Mouse (Mus musculus) liver, embryonic 16.5 days (tissue): ENCODE results near the gene Gm10964. TPM values are rescaled to one million over a fixed set of nuclear protein-coding genes. Genes with fewer than 3 reads are reported as not detected.
"Not testable (repeated sequence)": the region's sequence is repeated elsewhere in the genome, so short reads cannot be mapped to it uniquely, and the experiment has no call there.

Experiments
- ATAC-seq: fragments of 200-750 bp; cut with Nextera tagmentation; 2 replicates; pipeline ENCODE4 v1.8.0; 2017; ENCODE audit warnings: low read depth, mild to moderate bottlenecking, moderate number of reproducible peaks, moderate library complexity
- H3K27ac ChIP-seq: fragments of 300-500 bp; sonication (generic); 2 replicates; pipeline ENCODE4 v1.5.1; 2014; ENCODE audit warnings: mild to moderate bottlenecking, low read length
- H3K27me3 ChIP-seq: fragments of 300-500 bp; sonication (generic); 2 replicates; pipeline ENCODE4 v1.6.1; 2014; ENCODE audit warnings: low read depth, low read length, mixed read lengths; ENCODE audit not compliant: control insufficient read depth, insufficient read depth
- H3K36me3 ChIP-seq: fragments of 300-500 bp; sonication (generic); 2 replicates; pipeline ENCODE4 v1.6.1; 2014; ENCODE audit warnings: mild to moderate bottlenecking; ENCODE audit not compliant: control insufficient read depth, insufficient read depth
- H3K4me1 ChIP-seq: fragments of 300-500 bp; sonication (generic); 2 replicates; pipeline ENCODE4 v1.6.1; 2014; ENCODE audit warnings: low read depth, low read length, mixed read lengths; ENCODE audit not compliant: control insufficient read depth
- H3K4me2 ChIP-seq: fragments of 300-500 bp; sonication (generic); 2 replicates; pipeline ENCODE4 v1.6.1; 2014; ENCODE audit warnings: low read depth, low read length, mixed read lengths
- H3K4me3 ChIP-seq: fragments of 300-500 bp; sonication (generic); 2 replicates; pipeline ENCODE4 v1.5.1; 2014; ENCODE audit warnings: low read depth, mild to moderate bottlenecking, low read length
- H3K9ac ChIP-seq: fragments of 300-500 bp; sonication (generic); 2 replicates; pipeline ENCODE4 v1.6.1; 2014; ENCODE audit warnings: low read depth, low read length
- H3K9me3 ChIP-seq: fragments of 300-500 bp; sonication (generic); replicated peaks from 2 replicates; pipeline ENCODE4 v1.6.1; 2016; ENCODE audit warnings: low read length; ENCODE audit not compliant: control insufficient read depth
- WGBS: fragments of 180-500 bp; shearing (Covaris S2); extraction: QIAGEN DNeasy Blood & Tissue Kit; methylation state at CpG from one replicate; pipeline ENCODE4 v1.1.7; 2014; ENCODE audit not compliant: insufficient replicate concordance; 5-methylcytosine and 5-hydroxymethylcytosine counted together
- polyA plus RNA-seq: library from polyadenylated mRNA; unstranded; fragments of >200 nt; fragmentation: Nextera tagmentation; extraction: Ambion mirVana; gene quantifications from 2 replicates; pipeline ENCODE4 v1.2.1, GENCODE M21; 2015

The Gm10964 gene
- polyA plus RNA-seq, 1 experiment from 2014 or later = not detected

DNA sequence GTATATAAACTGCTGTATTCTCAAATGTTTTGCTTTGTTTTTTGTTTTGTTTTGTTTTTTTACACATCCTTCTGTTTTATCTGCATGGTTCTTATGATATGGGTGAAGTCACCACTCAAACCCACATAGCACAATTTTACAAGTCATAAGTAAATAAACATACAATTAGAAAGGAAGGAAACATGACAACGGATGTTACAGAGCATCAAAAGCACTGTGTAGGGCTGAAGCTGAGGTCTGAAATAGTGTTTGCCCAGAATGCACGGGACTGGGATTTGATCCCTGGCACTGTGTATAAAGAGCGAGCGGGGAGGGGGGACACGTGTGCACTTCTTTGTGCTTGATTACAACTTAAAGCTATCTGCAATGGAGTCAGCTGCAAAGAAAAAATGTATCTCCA lies 41.6 kb downstream of the Gm10964 start:
- 76% methylated on average over 5 of the region's 5 CpGs for WGBS
- no peak overlapping the region for H3K4me2 ChIP-seq
- H3K36me3 ChIP-seq = peaks cover 21% of the 10 kb centered on the region
- ATAC-seq = no peak
- no peak overlapping the region for H3K9ac ChIP-seq
- H3K27me3 ChIP-seq = no peaks in the 10 kb centered on the region
- H3K4me1 ChIP-seq = peaks cover 37% of the 10 kb centered on the region
- no peak overlapping the region for H3K27ac ChIP-seq
- no peaks in the 10 kb centered on the region for H3K9me3 ChIP-seq
- H3K4me3 ChIP-seq = no peak overlapping the region

GRCm38 (mm10) chr3:103782844-103783609 lies 43.9 kb downstream of the Gm10964 start:
- 41% methylated on average over 4 of the region's 4 CpGs for WGBS
- Histone ChIP-seq H3K36me3 (peaks cover 5% of the 10 kb centered on the region), H3K9me3 (no peaks in the 10 kb centered on the region), H3K4me3 (no peak overlapping the region), H3K9ac (no peak overlapping the region), H3K27me3 (no peaks in the 10 kb centered on the region), H3K4me1 (peaks cover 53% of the 10 kb centered on the region), H3K4me2 (no peak overlapping the region), H3K27ac (peak overlapping the region; percentile 38; the same call in 1 of the 2 replicates)
- no peak for ATAC-seq

GRCm38 (mm10) chr3:103787225-103787624 lies 48.1 kb downstream of the Gm10964 start:
- Histone ChIP-seq H3K9me3 (no peaks in the 10 kb centered on the region), H3K36me3 (peaks cover 2% of the 10 kb centered on the region; the same call in 1 of the 2 replicates), H3K9ac (no peak overlapping the region), H3K4me3 (peak overlapping the region; percentile 25; the same call in 1 of the 2 replicates), H3K4me2 (peak overlapping the region; percentile 43), H3K27ac (peak overlapping the region; percentile 64), H3K27me3 (no peaks in the 10 kb centered on the region), H3K4me1 (peaks cover 62% of the 10 kb centered on the region)
- 42% methylated on average over 7 of the region's 7 CpGs for WGBS
- ATAC-seq = no peak

DNA sequence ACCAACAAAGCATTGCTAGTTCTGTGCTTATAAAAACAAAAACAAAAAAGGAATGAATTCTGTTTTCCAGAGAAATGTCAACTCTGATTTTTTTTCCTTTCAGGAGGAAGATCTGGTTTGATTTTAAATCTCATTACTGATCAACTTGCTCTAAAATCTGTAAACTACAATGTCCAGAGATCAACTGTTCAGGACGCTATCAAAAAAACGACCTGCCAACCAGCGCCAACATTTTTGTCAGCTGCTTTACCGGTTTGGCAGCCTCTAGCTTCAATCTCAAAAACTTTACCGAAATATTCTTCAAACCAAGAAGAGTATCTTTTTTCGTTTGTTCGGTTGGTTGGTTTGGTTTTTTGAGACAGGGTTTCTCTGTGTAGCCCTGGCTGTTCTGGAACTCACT lies 49.9 kb downstream of the Gm10964 start:
- Histone ChIP-seq H3K27me3 (no peaks in the 10 kb centered on the region), H3K4me1 (peaks cover 67% of the 10 kb centered on the region), H3K36me3 (peaks cover 2% of the 10 kb centered on the region; the same call in 1 of the 2 replicates), H3K4me2 (peak overlapping the region; percentile 81), H3K9me3 (no peaks in the 10 kb centered on the region), H3K27ac (peak overlapping the region; percentile 96), H3K9ac (peak overlapping the region; percentile 100), H3K4me3 (peak overlapping the region; percentile 98)
- no peak for ATAC-seq
- 69% methylated on average over 7 of the region's 7 CpGs for WGBS

- peak overlapping the region; percentile 100 for H3K9ac ChIP-seq
- peak overlapping the region; percentile 81 for H3K4me2 ChIP-seq
- peaks cover 2% of the 10 kb centered on the region; the same call in 1 of the 2 replicates for H3K36me3 ChIP-seq
- H3K27me3 ChIP-seq = no peaks in the 10 kb centered on the region
- H3K4me1 ChIP-seq = peaks cover 64% of the 10 kb centered on the region
- peak overlapping the region; percentile 96 for H3K27ac ChIP-seq
- peak overlapping the region; percentile 98 for H3K4me3 ChIP-seq
- peak; percentile 2; the same call in 1 of the 2 replicates for ATAC-seq
- H3K9me3 ChIP-seq = no peaks in the 10 kb centered on the region
- under 1% methylated on average over 14 of the region's 14 CpGs for WGBS
Measured at GRCm38 (mm10) chr3:103789891-103790345, 50.8 kb downstream of the Gm10964 start.

DNA sequence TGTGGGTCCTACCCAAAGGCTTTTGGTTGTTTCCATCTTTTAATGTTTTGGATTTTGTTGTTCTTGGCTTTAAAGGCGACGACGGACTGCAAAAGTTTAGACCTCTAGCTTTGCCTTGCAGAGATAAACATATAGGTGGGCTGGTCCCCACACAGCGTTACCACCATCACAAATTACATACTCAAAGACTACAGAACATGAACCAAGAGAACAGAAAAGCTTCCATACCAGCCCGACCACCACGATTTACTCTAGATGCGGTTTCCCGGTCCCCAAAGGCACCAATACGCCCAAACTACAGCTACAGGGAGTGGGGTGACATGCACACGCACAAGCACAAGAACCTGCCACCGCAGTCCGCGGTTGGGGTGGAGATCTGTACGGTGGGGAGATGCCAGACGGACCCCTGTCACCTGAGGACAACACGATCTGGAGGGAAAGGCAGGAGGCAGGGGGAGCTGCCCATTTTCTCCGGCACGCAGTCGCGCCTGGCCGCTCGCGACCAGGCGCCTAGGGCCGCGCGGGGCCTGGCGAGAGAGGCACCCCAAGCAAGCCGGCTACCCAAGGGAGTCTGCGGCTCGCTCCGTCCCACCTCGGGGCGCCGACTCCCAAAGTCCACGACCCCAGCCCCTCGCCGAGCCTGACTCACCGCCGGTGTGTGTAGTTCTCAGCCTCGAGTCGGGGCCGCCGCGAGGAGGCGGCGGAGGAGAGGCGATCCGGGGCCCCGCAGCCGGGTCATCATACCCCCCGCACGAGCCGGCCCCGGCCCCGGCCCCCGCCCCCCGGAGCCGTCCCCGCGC lies 51.4 kb downstream of the Gm10964 start:
- Histone ChIP-seq H3K9ac (peak overlapping the region; percentile 100), H3K9me3 (no peaks in the 10 kb centered on the region), H3K36me3 (peaks cover 2% of the 10 kb centered on the region; the same call in 1 of the 2 replicates), H3K27ac (peak overlapping the region; percentile 96), H3K4me3 (peak overlapping the region; percentile 98), H3K27me3 (no peaks in the 10 kb centered on the region), H3K4me2 (peak overlapping the region; percentile 81), H3K4me1 (peaks cover 59% of the 10 kb centered on the region)
- peak; percentile 49 for ATAC-seq
- under 1% methylated on average over 29 of the region's 61 CpGs for WGBS

GRCm38 (mm10) chr3:103791230-103792110 lies 52.3 kb downstream of the Gm10964 start, which contains the start of gene Hipk1:
Hipk1 (minus strand) TSS chr3:103791563.
- H3K4me3 ChIP-seq = peak within 1 kb of the TSS; percentile 98
- no peaks in the 10 kb centered on the region for H3K9me3 ChIP-seq
- no peaks in the 10 kb centered on the region for H3K27me3 ChIP-seq
- H3K4me2 ChIP-seq = peak within 1 kb of the TSS; percentile 81
- ATAC-seq = peak; percentile 92
- 7% methylated on average over 48 of the region's 49 CpGs for WGBS
- peak within 1 kb of the TSS; percentile 96 for H3K27ac ChIP-seq
- H3K4me1 ChIP-seq = peaks cover 59% of the 10 kb centered on the region
- peaks cover 2% of the 10 kb centered on the region; the same call in 1 of the 2 replicates for H3K36me3 ChIP-seq
- H3K9ac ChIP-seq = peak within 1 kb of the TSS; percentile 100

DNA sequence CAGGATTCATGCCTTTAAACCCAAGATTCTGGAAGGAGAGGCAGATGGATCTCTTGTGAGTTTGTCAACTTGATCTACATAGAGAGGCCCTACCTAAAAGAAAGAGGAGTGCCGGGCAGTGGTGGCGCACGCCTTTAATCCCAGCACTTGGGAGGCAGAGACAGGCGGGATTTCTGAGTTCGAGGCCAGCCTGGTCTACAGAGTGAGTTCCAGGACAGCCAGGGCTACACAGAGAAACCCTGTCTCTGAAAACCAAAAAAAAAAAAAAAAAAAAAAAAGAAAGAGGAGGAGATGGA lies 52.9 kb downstream of the Gm10964 start:
- peaks cover 59% of the 10 kb centered on the region for H3K4me1 ChIP-seq
- peak overlapping the region; percentile 96 for H3K27ac ChIP-seq
- H3K4me3 ChIP-seq = peak overlapping the region; percentile 98
- H3K27me3 ChIP-seq, H3K36me3 ChIP-seq, H3K9ac ChIP-seq, H3K9me3 ChIP-seq, ATAC-seq: not testable (repeated sequence)
- WGBS = 44% methylated on average over 5 of the region's 5 CpGs
- peak overlapping the region; percentile 81 for H3K4me2 ChIP-seq
